Mouse (Mus musculus): ENCODE measurements at regions not wholly inside any gene's neighbourhood (a gene's known extent, or its start where the extent isn't known, plus 50 kb on each side); places are given as distances from the start of the nearest gene placed in this dataset.

DNA sequence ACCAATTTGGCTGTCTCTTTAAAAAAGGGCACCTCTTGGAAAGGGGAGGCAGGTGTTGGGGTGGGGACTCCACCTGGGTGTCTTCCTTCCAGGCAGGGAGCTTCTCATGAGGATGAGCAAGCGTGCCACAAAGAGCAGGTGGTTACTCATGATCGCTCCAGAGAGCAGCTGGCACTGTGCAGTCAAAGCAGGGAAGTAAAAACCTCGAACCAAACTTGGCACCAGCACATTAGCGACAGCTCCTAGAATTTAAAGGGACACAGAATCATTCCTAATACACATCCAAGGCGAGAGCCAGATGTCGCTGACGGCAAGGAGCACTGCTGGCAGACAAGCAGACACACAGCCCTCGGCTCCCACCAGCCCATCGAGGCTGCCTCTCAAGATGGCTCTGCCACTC lies 70.4 kb downstream of the Irx5 start:
- Histone ChIP-seq H3K9ac (no peak overlapping the region), H3K4me1 (replicated peaks) (no peaks in the 10 kb centered on the region), H3K9me3 (no peaks in the 10 kb centered on the region), H3K36me3 (no peaks in the 10 kb centered on the region), H3K4me3 (replicated peaks) (no peak overlapping the region), H3K4me2 (replicated peaks) (no peak overlapping the region), H3K27ac (no peak overlapping the region), H3K27me3 (replicated peaks) (no peaks in the 10 kb centered on the region)
- no peak for ATAC-seq
- WGBS = 79% methylated on average over 9 of the region's 9 CpGs

DNA sequence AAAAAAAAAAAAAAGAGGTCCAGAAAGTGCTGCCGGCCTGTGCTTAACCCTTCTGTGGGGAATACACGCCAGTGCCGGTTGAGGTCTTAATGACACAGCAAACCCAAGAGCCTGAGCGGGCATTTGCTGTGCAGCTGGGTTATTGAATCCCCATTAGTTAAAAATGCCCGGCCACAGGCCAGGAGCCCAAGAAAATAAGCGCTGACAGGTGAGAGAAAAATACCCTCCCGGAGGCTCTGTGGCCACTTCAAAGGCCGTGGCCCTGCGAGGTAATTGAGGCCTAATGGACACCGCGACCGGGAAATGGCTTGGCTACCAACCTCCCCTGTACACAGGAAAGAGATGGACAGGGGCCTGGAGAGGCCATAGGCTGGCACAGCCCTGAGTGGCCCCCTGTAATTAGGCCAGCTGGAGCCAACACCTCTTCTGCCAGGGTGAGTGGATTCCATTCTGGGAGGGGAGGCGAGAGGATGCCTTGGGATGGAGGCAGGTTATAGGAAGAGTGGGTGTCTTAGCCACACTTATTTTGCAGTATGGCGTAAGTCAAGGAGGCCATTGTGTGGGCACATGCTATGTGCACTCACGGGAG lies 79.7 kb downstream of the Irx5 start:
- Histone ChIP-seq H3K4me1 (replicated peaks) (no peaks in the 10 kb centered on the region), H3K27me3 (replicated peaks) (no peaks in the 10 kb centered on the region), H3K36me3 (no peaks in the 10 kb centered on the region), H3K4me2 (replicated peaks) (no peak overlapping the region), H3K9me3 (no peaks in the 10 kb centered on the region), H3K27ac (no peak overlapping the region), H3K9ac (no peak overlapping the region), H3K4me3 (replicated peaks) (no peak overlapping the region)
- ATAC-seq = no peak
- 67% methylated on average over 15 of the region's 15 CpGs for WGBS

DNA sequence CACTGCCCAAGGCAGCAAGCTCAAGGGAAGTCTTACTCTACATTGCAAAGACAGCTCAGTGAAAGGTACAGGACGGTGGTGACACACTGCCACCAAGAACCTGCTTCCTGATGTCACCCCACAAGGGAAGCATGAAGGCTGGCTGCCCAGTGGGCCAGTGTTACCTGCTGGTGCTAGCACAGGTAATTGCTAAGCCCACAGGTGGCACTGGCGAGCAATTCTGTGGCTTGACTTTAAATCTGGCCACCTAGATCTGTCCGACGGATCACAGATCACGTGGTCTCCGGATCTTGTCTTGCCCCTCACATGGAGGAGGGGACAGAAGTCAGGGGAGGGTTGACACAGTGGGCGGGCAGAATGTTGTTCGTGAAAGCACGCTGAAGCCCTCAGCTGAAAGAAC lies 80.9 kb downstream of the Irx5 start:
- H3K9ac ChIP-seq = no peak overlapping the region
- 37% methylated on average over 9 of the region's 9 CpGs for whole genome bisulfite sequencing
- H3K27me3 ChIP-seq (replicated peaks) = no peaks in the 10 kb centered on the region
- H3K27ac ChIP-seq = no peak overlapping the region
- H3K9me3 ChIP-seq = no peaks in the 10 kb centered on the region
- no peak overlapping the region for H3K4me2 ChIP-seq (replicated peaks)
- H3K4me1 ChIP-seq (replicated peaks) = no peaks in the 10 kb centered on the region
- no peak for ATAC-seq
- H3K36me3 ChIP-seq = no peaks in the 10 kb centered on the region
- H3K4me3 ChIP-seq (replicated peaks) = no peak overlapping the region

DNA sequence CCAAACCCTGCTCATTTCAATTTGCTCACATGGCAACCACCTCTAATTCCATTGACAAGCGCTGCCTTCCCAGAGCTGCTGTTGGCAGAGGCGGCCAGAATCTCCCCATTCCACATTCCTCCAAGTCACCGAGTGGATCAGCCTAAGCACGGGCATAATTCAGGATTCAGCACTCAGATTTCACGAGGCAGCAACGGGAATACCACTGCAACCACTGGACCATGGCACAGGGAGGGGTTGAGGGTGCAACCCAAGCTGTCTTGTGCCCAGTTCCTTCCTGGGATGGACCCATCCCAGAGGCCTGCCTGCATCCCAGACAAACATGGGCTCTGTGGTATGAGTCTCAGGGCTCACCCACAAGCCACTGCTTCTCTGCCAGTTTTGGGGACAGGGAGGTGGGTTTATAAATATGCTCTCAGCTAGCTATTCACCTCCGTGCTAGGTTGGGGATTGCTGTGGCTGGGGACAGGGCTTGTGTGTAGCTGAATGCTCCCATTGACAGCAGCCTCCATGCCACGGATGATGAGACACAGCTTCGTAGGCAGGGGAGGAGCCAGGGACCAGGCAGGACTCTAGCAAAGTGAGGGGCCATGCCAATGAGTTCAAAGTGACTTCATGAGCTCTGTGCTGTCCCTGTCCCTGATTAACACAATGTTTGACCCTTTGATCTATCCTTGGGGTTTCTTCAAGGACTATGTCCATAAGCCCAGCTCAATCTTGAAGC lies 82.5 kb downstream of the Irx5 start:
- H3K9ac ChIP-seq = no peak overlapping the region
- WGBS = 54% methylated on average over 9 of the region's 9 CpGs
- no peaks in the 10 kb centered on the region for H3K36me3 ChIP-seq
- no peak overlapping the region for H3K27ac ChIP-seq
- no peak overlapping the region for H3K4me2 ChIP-seq (replicated peaks)
- no peak for ATAC-seq
- no peaks in the 10 kb centered on the region for H3K4me1 ChIP-seq (replicated peaks)
- no peaks in the 10 kb centered on the region for H3K27me3 ChIP-seq (replicated peaks)
- H3K4me3 ChIP-seq (replicated peaks) = no peak overlapping the region
- H3K9me3 ChIP-seq = no peaks in the 10 kb centered on the region

DNA sequence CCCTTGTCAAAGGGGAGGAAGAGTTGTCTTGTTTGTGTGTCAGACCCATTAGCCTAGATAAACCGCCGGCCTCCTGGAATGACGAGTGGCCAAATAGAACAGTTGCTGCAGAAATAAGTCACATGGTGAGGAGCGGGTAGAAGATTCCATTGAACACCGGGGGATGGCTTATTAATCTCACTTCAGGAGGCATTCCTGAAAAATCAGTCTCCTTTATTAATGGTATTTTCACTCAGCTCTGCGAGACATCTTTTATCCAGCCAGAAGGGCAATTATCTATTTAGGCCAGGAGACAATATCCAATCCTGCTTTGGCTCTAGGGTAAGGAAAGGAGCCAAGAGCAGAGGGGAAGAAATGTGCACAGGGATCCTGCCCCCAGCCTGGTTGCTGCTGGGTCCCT lies 84.7 kb downstream of the Irx5 start:
- Histone ChIP-seq H3K4me2 (replicated peaks) (no peak overlapping the region), H3K27me3 (replicated peaks) (no peaks in the 10 kb centered on the region), H3K4me3 (replicated peaks) (no peak overlapping the region), H3K36me3 (no peaks in the 10 kb centered on the region), H3K9ac (no peak overlapping the region), H3K27ac (no peak overlapping the region), H3K9me3 (no peaks in the 10 kb centered on the region), H3K4me1 (replicated peaks) (no peaks in the 10 kb centered on the region)
- ATAC-seq = no peak
- WGBS = 60% methylated on average over 6 of the region's 6 CpGs

DNA sequence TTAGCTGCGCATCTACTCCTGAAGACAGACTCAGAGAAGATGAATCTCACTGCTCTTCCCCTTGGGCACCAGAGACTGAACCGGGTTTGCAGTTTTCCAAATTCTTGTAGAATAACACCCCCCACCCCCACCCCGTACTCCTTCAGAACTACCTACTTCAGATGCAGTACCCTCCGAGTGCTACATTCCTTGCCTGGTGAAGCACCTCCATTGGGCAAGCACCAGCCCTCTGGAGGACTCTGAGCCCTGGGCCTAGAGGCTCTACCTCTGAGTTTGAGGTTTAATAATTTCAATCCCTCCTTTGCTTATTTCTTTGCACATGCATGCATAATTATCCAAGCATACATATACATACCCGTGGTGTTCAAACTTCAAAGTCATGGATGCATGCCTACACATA lies 101.9 kb downstream of the Irx5 start:
- no peak overlapping the region for H3K9ac ChIP-seq
- no peak overlapping the region for H3K27ac ChIP-seq
- no peak for ATAC-seq
- 86% methylated on average over 5 of the region's 5 CpGs for WGBS
- no peak overlapping the region for H3K4me2 ChIP-seq (replicated peaks)
- H3K4me1 ChIP-seq (replicated peaks) = peaks cover 9% of the 10 kb centered on the region; the same call in 1 of the 2 replicates
- peaks cover 48% of the 10 kb centered on the region for H3K27me3 ChIP-seq (replicated peaks)
- H3K4me3 ChIP-seq (replicated peaks) = no peak overlapping the region
- H3K36me3 ChIP-seq = no peaks in the 10 kb centered on the region
- H3K9me3 ChIP-seq = no peaks in the 10 kb centered on the region

DNA sequence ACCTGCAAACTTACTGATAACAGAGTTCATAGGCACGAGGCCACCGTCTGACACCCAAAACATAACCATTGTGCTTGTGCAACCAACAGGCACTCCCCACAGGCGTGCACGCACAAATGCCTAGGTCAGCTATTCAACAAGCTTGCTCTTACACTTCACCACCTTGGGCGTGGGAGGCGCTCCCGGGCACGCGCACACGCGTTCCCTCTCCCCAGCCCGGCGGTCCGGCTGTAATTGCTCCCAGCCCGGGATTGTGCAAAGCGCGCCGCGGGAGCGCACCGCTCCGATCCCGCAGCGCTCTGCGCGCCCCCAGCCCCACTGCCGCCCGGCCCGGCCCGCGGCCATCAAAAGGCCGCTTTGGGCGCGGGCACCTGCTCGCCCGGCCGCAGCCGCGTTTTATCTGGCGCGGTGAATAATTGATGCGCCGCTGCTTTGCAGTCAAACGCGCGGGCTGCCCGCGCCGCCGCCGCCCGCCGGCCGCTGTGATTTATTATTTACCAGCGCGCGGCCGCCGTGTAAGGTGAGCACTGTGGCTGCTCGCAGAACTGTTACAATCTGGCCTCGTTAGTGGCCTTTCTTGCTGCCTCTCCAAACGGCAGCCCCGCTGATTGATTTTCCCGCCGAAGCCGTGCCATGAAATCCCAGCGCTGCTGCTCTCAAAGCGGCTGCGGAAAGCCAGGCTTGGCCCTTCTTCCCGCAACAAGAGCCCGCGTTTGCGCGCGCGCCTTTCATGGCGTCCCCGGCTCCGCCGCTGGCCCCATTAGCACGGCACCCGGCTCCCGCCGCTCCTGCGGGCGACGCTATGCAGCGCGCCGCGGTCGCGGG lies 102.9 kb downstream of the Irx5 start:
- Histone ChIP-seq H3K9me3 (no peaks in the 10 kb centered on the region), H3K4me1 (replicated peaks) (peaks cover 9% of the 10 kb centered on the region; the same call in 1 of the 2 replicates), H3K27ac (no peak overlapping the region), H3K9ac (peak overlapping the region; percentile 28; the same call in 1 of the 2 replicates), H3K27me3 (replicated peaks) (peaks cover 48% of the 10 kb centered on the region), H3K4me2 (replicated peaks) (peak overlapping the region; percentile 97), H3K4me3 (replicated peaks) (peak overlapping the region; percentile 52), H3K36me3 (no peaks in the 10 kb centered on the region)
- peak; percentile 66; the same call in 1 of the 2 replicates for ATAC-seq
- under 1% methylated on average over 93 of the region's 93 CpGs for whole genome bisulfite sequencing

DNA sequence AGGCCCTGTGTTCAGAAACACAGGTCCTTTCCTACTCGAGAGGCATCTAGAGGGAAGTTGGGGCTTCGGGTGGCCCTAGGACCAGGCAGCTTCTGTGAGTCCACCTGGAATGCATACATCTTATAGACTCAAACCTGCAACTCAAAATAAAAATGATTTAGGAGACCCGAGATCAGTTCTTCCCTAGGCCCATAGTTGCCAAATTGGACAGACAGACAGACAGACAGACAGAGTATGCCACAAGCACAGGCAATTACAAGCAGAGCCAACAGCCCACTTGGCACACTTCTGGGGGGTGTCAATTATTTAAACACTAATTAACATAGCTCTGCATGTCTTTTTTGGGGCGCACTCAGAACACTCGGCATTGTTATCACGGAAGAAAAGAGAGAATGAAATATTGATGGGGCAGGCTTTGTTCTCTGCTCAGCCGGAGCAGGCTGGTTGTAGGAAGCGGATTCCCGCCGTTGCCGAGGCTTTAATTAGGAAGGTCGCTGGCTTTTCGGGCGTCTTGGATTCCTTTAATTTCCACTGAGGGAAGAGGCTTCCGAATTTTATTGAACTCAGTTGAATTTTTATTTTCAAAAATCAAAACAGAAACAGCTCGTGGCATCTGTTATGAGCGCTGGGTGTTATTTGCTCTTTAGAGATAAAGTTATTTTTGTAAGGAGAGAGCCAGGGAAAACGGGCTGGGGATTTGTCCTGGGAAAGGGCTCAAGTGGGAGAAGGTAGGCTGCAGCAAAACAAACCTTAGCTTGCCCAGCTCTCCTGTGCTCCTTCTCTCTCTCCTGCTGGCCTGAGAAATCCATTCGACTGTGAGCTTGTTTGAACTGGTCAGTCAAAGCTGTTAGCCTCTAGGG lies 111.9 kb downstream of the Irx5 start:
- ATAC-seq = no peak

DNA sequence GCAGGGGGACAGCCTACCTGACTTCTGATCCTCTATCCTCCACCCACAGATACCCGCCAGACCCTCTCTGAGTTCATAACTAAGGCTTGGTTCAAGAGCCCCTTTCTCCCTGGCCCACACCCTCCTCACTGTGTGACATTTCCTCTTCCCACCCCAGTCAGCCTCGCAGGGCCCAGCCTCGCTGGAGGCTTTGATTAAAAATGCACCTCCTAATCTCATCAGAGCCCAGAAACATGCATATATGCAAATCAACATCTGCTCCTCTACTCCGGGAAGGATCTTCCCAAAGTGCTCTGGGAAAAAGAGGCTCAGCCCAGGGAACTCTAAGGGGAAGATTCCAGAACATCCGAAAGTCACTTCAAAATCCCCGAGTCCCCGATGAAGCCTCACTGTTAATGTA lies 114.8 kb downstream of the Irx5 start:
- no peak overlapping the region for H3K27ac ChIP-seq
- H3K4me2 ChIP-seq (replicated peaks) = no peak overlapping the region
- H3K9ac ChIP-seq = no peak overlapping the region
- no peak overlapping the region for H3K4me3 ChIP-seq (replicated peaks)
- no peaks in the 10 kb centered on the region for H3K9me3 ChIP-seq
- H3K36me3 ChIP-seq = no peaks in the 10 kb centered on the region
- 0 out of 2 replicates have a peak, but pooled peaks cover 2% of the 10 kb centered on the region for H3K27me3 ChIP-seq (replicated peaks)
- 71% methylated on average over 7 of the region's 7 CpGs for WGBS
- H3K4me1 ChIP-seq (replicated peaks) = no peaks in the 10 kb centered on the region
- no peak for ATAC-seq

More for the DNA sequence above, 111.9 kb downstream of the Irx5 start:
- no peaks in the 10 kb centered on the region for H3K36me3 ChIP-seq
- H3K9me3 ChIP-seq = no peaks in the 10 kb centered on the region
- WGBS = 60% methylated on average over 19 of the region's 19 CpGs
- H3K27me3 ChIP-seq (replicated peaks) = peaks cover 2% of the 10 kb centered on the region; the same call in 1 of the 2 replicates
- H3K27ac ChIP-seq = no peak overlapping the region
- H3K4me2 ChIP-seq (replicated peaks) = no peak overlapping the region
- H3K4me3 ChIP-seq (replicated peaks) = no peak overlapping the region
- H3K9ac ChIP-seq = no peak overlapping the region
- H3K4me1 ChIP-seq (replicated peaks) = no peaks in the 10 kb centered on the region

DNA sequence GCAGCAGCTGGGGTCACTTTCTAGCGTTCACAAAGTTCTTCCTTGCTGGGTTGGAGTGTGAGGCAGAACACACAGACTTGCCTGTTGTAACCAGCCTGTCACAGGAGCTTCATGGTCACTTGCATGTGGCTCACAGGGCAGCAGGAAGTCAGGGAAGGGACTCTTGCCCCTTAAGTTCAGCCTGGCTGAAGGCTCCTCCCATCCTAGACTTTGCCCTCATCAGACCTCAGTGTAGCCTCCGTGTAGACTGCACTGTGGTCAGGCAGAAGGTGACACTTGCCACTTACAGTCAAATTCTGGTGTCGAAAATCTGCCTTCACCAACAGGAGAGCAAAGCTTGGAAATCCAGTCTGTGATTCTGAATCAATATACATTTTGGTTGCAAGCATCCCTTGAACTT lies 115.4 kb downstream of the Irx5 start:
- H3K27me3 ChIP-seq (replicated peaks) = 0 out of 2 replicates have a peak, but pooled peaks cover 2% of the 10 kb centered on the region
- 63% methylated on average over 3 of the region's 3 CpGs for WGBS
- no peak overlapping the region for H3K4me3 ChIP-seq (replicated peaks)
- no peaks in the 10 kb centered on the region for H3K9me3 ChIP-seq
- H3K4me1 ChIP-seq (replicated peaks) = no peaks in the 10 kb centered on the region
- H3K36me3 ChIP-seq = no peaks in the 10 kb centered on the region
- H3K9ac ChIP-seq = no peak overlapping the region
- H3K4me2 ChIP-seq (replicated peaks) = no peak overlapping the region
- peak; percentile 89 for ATAC-seq
- no peak overlapping the region for H3K27ac ChIP-seq

DNA sequence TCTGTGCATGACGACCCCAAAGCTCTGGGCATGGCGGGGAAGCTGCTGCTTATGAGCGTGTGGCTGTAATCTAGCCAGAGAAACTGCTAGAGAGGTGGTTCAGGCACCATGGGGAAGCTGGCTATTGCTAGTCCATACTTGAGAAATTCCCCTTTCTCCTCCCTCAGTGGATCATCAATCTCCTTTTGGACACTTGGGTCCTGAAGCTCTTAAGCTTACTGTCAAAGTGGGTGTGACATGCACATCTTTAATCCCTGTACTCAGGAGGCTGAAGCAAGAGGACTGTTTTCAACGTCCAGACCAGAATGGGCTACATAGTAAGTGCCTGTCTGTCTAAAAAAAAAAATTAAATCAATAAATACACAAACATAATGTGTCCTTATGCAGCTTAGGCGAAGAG lies 125.0 kb downstream of the Irx5 start:
- Histone ChIP-seq H3K4me1 (replicated peaks) (no peaks in the 10 kb centered on the region), H3K27ac (no peak overlapping the region), H3K36me3 (no peaks in the 10 kb centered on the region), H3K9me3 (no peaks in the 10 kb centered on the region), H3K9ac (no peak overlapping the region), H3K4me2 (replicated peaks) (no peak overlapping the region), H3K4me3 (replicated peaks) (no peak overlapping the region), H3K27me3 (replicated peaks) (no peaks in the 10 kb centered on the region)
- 64% methylated on average over 5 of the region's 5 CpGs for WGBS
- no peak for ATAC-seq

Measured in intestine, embryonic 15.5 days (tissue).